Mouse (Mus musculus): ENCODE results near the gene Amigo3. TPM values are rescaled to one million over a fixed set of nuclear protein-coding genes. Genes with fewer than 3 reads are reported as not detected.

Gene Amigo3
- total and polyA plus RNA-seq, 2 experiments from 2014 or later, result 1.5 to 2.9 TPM

GRCm38 (mm10) chr9:108023216-108023615, 29.7 kb upstream of the Amigo3 start:
- no peak for ATAC-seq
- no peak overlapping the region for H3K4me2 ChIP-seq (ENCODE audit: low read depth)
- no peaks in the 10 kb centered on the region for H3K9me3 ChIP-seq (ENCODE audit: low read length)
- no peak overlapping the region for H3K9ac ChIP-seq
- no peak overlapping the region for H3K4me3 ChIP-seq (ENCODE audit: low read depth, low read length)
- H3K27ac ChIP-seq (ENCODE audit: low read depth, low read length), result no peak overlapping the region
- no peaks in the 10 kb centered on the region for H3K27me3 ChIP-seq (ENCODE audit: insufficient read depth, low read length)
- H3K36me3 ChIP-seq (ENCODE audit: insufficient read depth), result peaks cover 23% of the 10 kb centered on the region
- no peak for DNase-seq
- 89% methylated on average over 3 of the region's 3 CpGs for WGBS
- H3K4me1 ChIP-seq (ENCODE audit: insufficient read depth), result no peaks in the 10 kb centered on the region
- TF ChIP-seq CTCF (IDR thresholded peaks at IDR 0.05; ENCODE audit: low read depth), result no peak

DNA sequence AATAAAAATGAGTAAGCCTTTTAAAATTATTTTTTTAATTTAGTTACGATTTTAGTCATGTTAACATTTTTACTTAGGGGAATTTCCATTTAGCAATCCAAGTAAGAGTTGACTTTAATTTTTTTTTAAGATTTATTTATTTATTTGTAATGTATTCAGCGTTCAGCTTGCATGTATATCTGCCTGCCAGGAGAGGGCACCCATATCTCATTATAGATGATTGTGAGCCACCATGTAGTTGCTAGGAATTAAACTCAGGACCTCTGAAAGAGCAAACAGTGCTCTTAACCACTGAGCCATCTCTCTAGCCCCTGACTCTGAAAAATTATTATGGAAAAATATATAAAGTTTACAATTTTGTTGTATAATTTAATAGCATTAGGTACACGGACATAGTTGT, 26.4 kb upstream of the Amigo3 start:
- no peak overlapping the region for H3K4me2 ChIP-seq (ENCODE audit: low read depth)
- no peak overlapping the region for H3K4me3 ChIP-seq (ENCODE audit: low read depth, low read length)
- H3K27me3 ChIP-seq (ENCODE audit: insufficient read depth, low read length), result no peaks in the 10 kb centered on the region
- H3K4me1 ChIP-seq (ENCODE audit: insufficient read depth), result no peaks in the 10 kb centered on the region
- H3K9me3 ChIP-seq (ENCODE audit: low read length), result no peaks in the 10 kb centered on the region
- peak; percentile 29; the same call in 1 of the 2 replicates for TF ChIP-seq CTCF (IDR thresholded peaks at IDR 0.05; ENCODE audit: low read depth)
- 88% methylated on average over 3 of the region's 3 CpGs for WGBS
- no peak overlapping the region for H3K27ac ChIP-seq (ENCODE audit: low read depth, low read length)
- DNase-seq (no peak), ATAC-seq (no peak)
- H3K36me3 ChIP-seq (ENCODE audit: insufficient read depth), result peaks cover 25% of the 10 kb centered on the region
- no peak overlapping the region for H3K9ac ChIP-seq

GRCm38 (mm10) chr9:108027867-108028266, 25.1 kb upstream of the Amigo3 start:
- Histone ChIP-seq H3K4me3 (ENCODE audit: low read depth, low read length) (no peak overlapping the region), H3K4me1 (ENCODE audit: insufficient read depth) (no peaks in the 10 kb centered on the region), H3K36me3 (ENCODE audit: insufficient read depth) (peaks cover 33% of the 10 kb centered on the region), H3K9ac (no peak overlapping the region), H3K27ac (ENCODE audit: low read depth, low read length) (no peak overlapping the region), H3K9me3 (ENCODE audit: low read length) (no peaks in the 10 kb centered on the region), H3K4me2 (ENCODE audit: low read depth) (no peak overlapping the region), H3K27me3 (ENCODE audit: insufficient read depth, low read length) (no peaks in the 10 kb centered on the region)
- TF ChIP-seq CTCF (IDR thresholded peaks at IDR 0.05; ENCODE audit: low read depth), result no peak; the same call in 1 of the 2 replicates
- WGBS, result 97% methylated on average over 3 of the region's 3 CpGs
- ATAC-seq, result no peak
- DNase-seq, result no peak

GRCm38 (mm10) chr9:108032126-108032525, 20.8 kb upstream of the Amigo3 start:
- Histone ChIP-seq H3K9me3 (ENCODE audit: low read length) (no peaks in the 10 kb centered on the region), H3K4me1 (ENCODE audit: insufficient read depth) (no peaks in the 10 kb centered on the region), H3K4me2 (ENCODE audit: low read depth) (no peak overlapping the region), H3K27ac (ENCODE audit: low read depth, low read length) (no peak overlapping the region), H3K27me3 (ENCODE audit: insufficient read depth, low read length) (no peaks in the 10 kb centered on the region), H3K4me3 (ENCODE audit: low read depth, low read length) (no peak overlapping the region), H3K9ac (no peak overlapping the region), H3K36me3 (ENCODE audit: insufficient read depth) (peaks cover 31% of the 10 kb centered on the region)
- DNase-seq, result no peak
- 90% methylated on average over 5 of the region's 5 CpGs for WGBS
- ATAC-seq, result no peak
- TF ChIP-seq CTCF (IDR thresholded peaks at IDR 0.05; ENCODE audit: low read depth), result no peak

GRCm38 (mm10) chr9:108035331-108036156, 17.4 kb upstream of the Amigo3 start:
- peaks cover 31% of the 10 kb centered on the region for H3K36me3 ChIP-seq (ENCODE audit: insufficient read depth)
- no peak overlapping the region for H3K4me2 ChIP-seq (ENCODE audit: low read depth)

GRCm38 (mm10) chr9:108044751-108045492, 8.0 kb upstream of the Amigo3 start:
- no peak overlapping the region for H3K9ac ChIP-seq
- no peaks in the 10 kb centered on the region for H3K27me3 ChIP-seq (ENCODE audit: insufficient read depth, low read length)
- TF ChIP-seq CTCF (IDR thresholded peaks at IDR 0.05; ENCODE audit: low read depth), result no peak; the same call in 1 of the 2 replicates
- DNase-seq, result no peak
- no peak overlapping the region for H3K4me3 ChIP-seq (ENCODE audit: low read depth, low read length)
- no peaks in the 10 kb centered on the region for H3K4me1 ChIP-seq (ENCODE audit: insufficient read depth)
- H3K4me2 ChIP-seq (ENCODE audit: low read depth), result no peak overlapping the region
- H3K36me3 ChIP-seq (ENCODE audit: insufficient read depth), result peaks cover 60% of the 10 kb centered on the region
- no peaks in the 10 kb centered on the region for H3K9me3 ChIP-seq (ENCODE audit: low read length)
- no peak overlapping the region for H3K27ac ChIP-seq (ENCODE audit: low read depth, low read length)
- ATAC-seq, result no peak
- 95% methylated on average over 8 of the region's 8 CpGs for WGBS

More at GRCm38 (mm10) chr9:108035331-108036156, 17.4 kb upstream of the Amigo3 start:
- ATAC-seq (no peak), DNase-seq (no peak)
- H3K9ac ChIP-seq, result no peak overlapping the region
- H3K4me1 ChIP-seq (ENCODE audit: insufficient read depth), result no peaks in the 10 kb centered on the region
- WGBS, result 98% methylated on average over 2 of the region's 2 CpGs
- no peak for TF ChIP-seq CTCF (IDR thresholded peaks at IDR 0.05; ENCODE audit: low read depth)
- H3K27me3 ChIP-seq (ENCODE audit: insufficient read depth, low read length), result no peaks in the 10 kb centered on the region
- no peak overlapping the region for H3K4me3 ChIP-seq (ENCODE audit: low read depth, low read length)
- H3K27ac ChIP-seq (ENCODE audit: low read depth, low read length), result no peak overlapping the region
- H3K9me3 ChIP-seq (ENCODE audit: low read length), result no peaks in the 10 kb centered on the region

- no peaks in the 10 kb centered on the region for H3K27me3 ChIP-seq (ENCODE audit: insufficient read depth, low read length)
- H3K9me3 ChIP-seq (ENCODE audit: low read length), result no peaks in the 10 kb centered on the region
- 87% methylated on average over 4 of the region's 4 CpGs for WGBS
- TF ChIP-seq CTCF (IDR thresholded peaks at IDR 0.05; ENCODE audit: low read depth), result no peak
- no peak overlapping the region for H3K4me3 ChIP-seq (ENCODE audit: low read depth, low read length)
- ATAC-seq, result no peak
- no peak overlapping the region for H3K4me2 ChIP-seq (ENCODE audit: low read depth)
- H3K9ac ChIP-seq, result no peak overlapping the region
- H3K36me3 ChIP-seq (ENCODE audit: insufficient read depth), result peaks cover 56% of the 10 kb centered on the region
- no peak for DNase-seq
- no peaks in the 10 kb centered on the region for H3K4me1 ChIP-seq (ENCODE audit: insufficient read depth)
- H3K27ac ChIP-seq (ENCODE audit: low read depth, low read length), result no peak overlapping the region
Observed at GRCm38 (mm10) chr9:108046582-108046981, 6.4 kb upstream of the Amigo3 start.
